Mouse (Mus musculus) 3134 (cell line): ENCODE data around the gene Gm11634.
"Not testable (repeated sequence)": the region's sequence is repeated elsewhere in the genome, so short reads cannot be mapped to it uniquely, and the experiment has no call there.

Experiments used
- DNase-seq: peaks from one replicate; pipeline ENCODE4 v3.0.0-alpha.2; 2011; ENCODE audit warnings: low spot score; ENCODE audit not compliant: insufficient read length; ENCODE audit errors: extremely low read depth

Gm11634 gene

GRCm38 (mm10) chr11:101616948-101617767 is 18.1 kb upstream of the Gm11634 start:
- no peak for DNase-seq

- DNase-seq, result no peak
Measured at GRCm38 (mm10) chr11:101616104-101616503, 17.0 kb upstream of the Gm11634 start.

- no peak for DNase-seq
Measured at GRCm38 (mm10) chr11:101615380-101615779, 16.3 kb upstream of the Gm11634 start.

GRCm38 (mm10) chr11:101614116-101614515 is 15.1 kb upstream of the Gm11634 start:
- no peak for DNase-seq

GRCm38 (mm10) chr11:101613596-101613995 is 14.5 kb upstream of the Gm11634 start:
- no peak for DNase-seq

GRCm38 (mm10) chr11:101610445-101610844 is 11.4 kb upstream of the Gm11634 start:
- no peak for DNase-seq

- not testable (repeated sequence) for DNase-seq
Measured at GRCm38 (mm10) chr11:101607134-101607533, 8.1 kb upstream of the Gm11634 start.

- peak; percentile 73 for DNase-seq
Measured at GRCm38 (mm10) chr11:101604531-101605453, 5.7 kb upstream of the Gm11634 start.

GRCm38 (mm10) chr11:101604116-101604515 is 5.1 kb upstream of the Gm11634 start:
- no peak for DNase-seq

- DNase-seq, result peak; percentile 26
Measured at GRCm38 (mm10) chr11:101602491-101602890, 3.4 kb upstream of the Gm11634 start.

- no peak for DNase-seq
Measured at GRCm38 (mm10) chr11:101589989-101590624, 8.9 kb downstream of the Gm11634 start.

- peak; percentile 30 for DNase-seq
Measured at GRCm38 (mm10) chr11:101589444-101589843, 9.6 kb downstream of the Gm11634 start.

- DNase-seq, result no peak
Measured at GRCm38 (mm10) chr11:101588868-101589267, 10.2 kb downstream of the Gm11634 start.

GRCm38 (mm10) chr11:101587676-101588075 is 11.4 kb downstream of the Gm11634 start:
- no peak for DNase-seq

- no peak for DNase-seq
Measured at GRCm38 (mm10) chr11:101585805-101586204, 13.3 kb downstream of the Gm11634 start.

- not testable (repeated sequence) for DNase-seq
Measured at GRCm38 (mm10) chr11:101585031-101585430, 14.0 kb downstream of the Gm11634 start.

GRCm38 (mm10) chr11:101583205-101583604 is 15.9 kb downstream of the Gm11634 start:
- DNase-seq, result no peak

GRCm38 (mm10) chr11:101582054-101583035 is 16.7 kb downstream of the Gm11634 start, which contains the start of gene Tmem106a:
Tmem106a (plus strand) TSS chr11:101582242.
- DNase-seq, result peak; percentile 91

- no peak for DNase-seq
Measured at GRCm38 (mm10) chr11:101581081-101581764, 17.8 kb downstream of the Gm11634 start.
